Mouse (Mus musculus): ENCODE measurements at regions not wholly inside any gene's neighbourhood (a gene's known extent, or its start where the extent isn't known, plus 50 kb on each side); places are given as distances from the start of the nearest gene placed in this dataset.

- no peak for DNase-seq (ENCODE audit: extremely low spot score in 1 of 2, low spot score in 2 of 2)
- Histone ChIP-seq H3K27ac (no peak overlapping the region), H3K4me3 (no peak overlapping the region)
- no peak for TF ChIP-seq CTCF (IDR thresholded peaks at IDR 0.05)
- intact Hi-C loops (cut with DNase I), result no loop called here
These were observed 307.8 kb upstream of the Map3k7 start for GRCm38 (mm10) chr4:31656111-31656510.

DNA sequence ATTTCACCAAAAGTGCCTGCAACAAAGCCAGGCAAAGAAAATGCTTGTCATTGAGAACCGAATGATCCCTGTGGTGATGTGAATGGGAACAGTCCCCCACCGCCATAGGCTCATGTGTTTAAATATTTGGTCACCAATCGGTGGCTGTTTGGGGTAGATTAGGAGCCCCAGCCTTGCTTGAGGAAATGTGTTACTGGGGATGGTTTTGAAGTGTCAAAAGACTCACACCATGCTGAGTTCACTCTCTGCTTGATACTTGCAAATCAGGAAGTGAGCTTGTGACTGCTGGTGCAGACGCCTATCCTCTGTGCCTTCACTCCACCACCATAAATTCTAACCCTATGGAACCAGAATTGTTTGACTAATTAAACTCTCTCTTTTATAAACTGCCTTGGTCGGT lies 305.1 kb upstream of the Map3k7 start:
- no peak for TF ChIP-seq CTCF (IDR thresholded peaks at IDR 0.05)
- no peak for DNase-seq (ENCODE audit: extremely low spot score in 1 of 2, low spot score in 2 of 2)
- Histone ChIP-seq H3K27ac (no peak overlapping the region), H3K4me3 (no peak overlapping the region)
- intact Hi-C loops (cut with DNase I), result no loop called here

- intact Hi-C loops (cut with DNase I), result no loop called here
- Histone ChIP-seq H3K27ac (no peak overlapping the region), H3K4me3 (no peak overlapping the region)
- DNase-seq (ENCODE audit: extremely low spot score in 1 of 2, low spot score in 2 of 2), result no peak
- TF ChIP-seq CTCF (IDR thresholded peaks at IDR 0.05), result no peak
These were observed 303.0 kb upstream of the Map3k7 start for GRCm38 (mm10) chr4:31660896-31661295.

GRCm38 (mm10) chr4:31671530-31672170 lies 292.2 kb upstream of the Map3k7 start:
- TF ChIP-seq CTCF (IDR thresholded peaks at IDR 0.05), result no peak
- no peak overlapping the region for H3K4me3 ChIP-seq
- intact Hi-C loops (cut with DNase I), result no loop called here
- H3K27ac ChIP-seq, result no peak overlapping the region
- no peak for DNase-seq (ENCODE audit: extremely low spot score in 1 of 2, low spot score in 2 of 2)

DNA sequence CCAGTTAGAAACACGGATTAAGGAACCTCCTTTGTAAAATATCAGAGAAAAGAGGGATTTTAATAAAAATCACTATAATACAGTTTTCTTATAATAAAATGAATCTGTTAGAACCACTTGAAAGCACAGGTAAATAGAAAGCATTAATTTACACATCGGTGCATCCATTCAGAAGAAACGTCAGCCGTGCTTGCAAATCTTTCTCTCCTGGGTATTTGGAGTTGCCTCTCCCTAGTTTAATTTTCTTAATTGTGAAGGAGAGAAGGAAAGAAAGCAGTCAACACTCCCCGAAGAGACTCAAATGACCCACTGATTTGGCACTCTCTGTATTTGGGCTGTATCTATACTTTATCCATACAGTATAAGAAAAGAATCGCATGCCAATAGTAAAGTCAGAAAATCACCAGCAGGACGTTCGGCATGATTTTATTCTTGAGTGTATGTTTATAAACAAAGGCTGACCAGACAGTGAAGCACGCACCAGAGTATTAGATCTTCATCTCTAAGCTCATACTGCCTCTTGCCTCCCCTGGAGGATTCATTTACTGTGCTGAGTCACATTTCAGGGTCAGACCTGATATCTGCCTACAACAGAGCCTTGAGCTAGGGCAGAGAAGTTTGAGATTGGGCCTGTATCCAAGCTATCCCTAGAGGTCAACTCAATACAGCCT lies 291.6 kb upstream of the Map3k7 start:
- H3K4me3 ChIP-seq, result no peak overlapping the region
- no peak for TF ChIP-seq CTCF (IDR thresholded peaks at IDR 0.05)
- no peak for DNase-seq (ENCODE audit: extremely low spot score in 1 of 2, low spot score in 2 of 2)
- intact Hi-C loops (cut with DNase I), result no loop called here
- H3K27ac ChIP-seq, result no peak overlapping the region

- no peak for TF ChIP-seq CTCF (IDR thresholded peaks at IDR 0.05)
- Histone ChIP-seq H3K4me3 (no peak overlapping the region), H3K27ac (no peak overlapping the region)
- intact Hi-C loops (cut with DNase I), result no loop called here
- no peak for DNase-seq (ENCODE audit: extremely low spot score in 1 of 2, low spot score in 2 of 2)
These were observed 291.1 kb upstream of the Map3k7 start for GRCm38 (mm10) chr4:31672842-31673171.

- no peak overlapping the region for H3K27ac ChIP-seq
- intact Hi-C loops (cut with DNase I), result no loop called here
- DNase-seq (ENCODE audit: extremely low spot score in 1 of 2, low spot score in 2 of 2), result no peak
- TF ChIP-seq CTCF (IDR thresholded peaks at IDR 0.05), result no peak
- H3K4me3 ChIP-seq, result no peak overlapping the region
These were observed 284.8 kb upstream of the Map3k7 start for GRCm38 (mm10) chr4:31679007-31679590.

DNA sequence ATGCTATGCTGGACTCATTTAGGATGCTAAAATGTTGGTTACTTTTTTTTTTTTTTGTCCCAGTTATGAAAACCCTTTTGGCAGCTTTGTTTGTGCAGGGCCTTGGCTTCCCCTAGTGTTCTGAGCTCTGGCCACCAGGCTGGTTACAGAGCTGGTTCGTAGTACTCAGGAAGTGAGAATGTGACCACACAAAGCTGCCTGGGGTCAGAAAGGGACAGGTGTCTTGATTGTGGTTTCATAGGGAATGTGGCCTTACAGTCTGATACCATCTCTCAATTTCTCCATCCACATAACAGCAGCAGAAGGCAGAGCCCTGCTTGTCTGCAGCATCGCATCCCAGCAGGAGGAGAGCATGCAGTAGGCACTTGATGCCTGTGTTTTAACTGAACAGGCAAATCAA lies 282.9 kb upstream of the Map3k7 start:
- intact Hi-C loops (cut with DNase I), result no loop called here
- no peak for TF ChIP-seq CTCF (IDR thresholded peaks at IDR 0.05)
- H3K4me3 ChIP-seq, result no peak overlapping the region
- H3K27ac ChIP-seq, result no peak overlapping the region
- DNase-seq (ENCODE audit: extremely low spot score in 1 of 2, low spot score in 2 of 2), result no peak

- intact Hi-C loops (cut with DNase I), result no loop called here
- no peak for DNase-seq (ENCODE audit: extremely low spot score in 1 of 2, low spot score in 2 of 2)
- TF ChIP-seq CTCF (IDR thresholded peaks at IDR 0.05), result no peak
- Histone ChIP-seq H3K4me3 (no peak overlapping the region), H3K27ac (no peak overlapping the region)
These were observed 274.8 kb upstream of the Map3k7 start for GRCm38 (mm10) chr4:31689083-31689482.

DNA sequence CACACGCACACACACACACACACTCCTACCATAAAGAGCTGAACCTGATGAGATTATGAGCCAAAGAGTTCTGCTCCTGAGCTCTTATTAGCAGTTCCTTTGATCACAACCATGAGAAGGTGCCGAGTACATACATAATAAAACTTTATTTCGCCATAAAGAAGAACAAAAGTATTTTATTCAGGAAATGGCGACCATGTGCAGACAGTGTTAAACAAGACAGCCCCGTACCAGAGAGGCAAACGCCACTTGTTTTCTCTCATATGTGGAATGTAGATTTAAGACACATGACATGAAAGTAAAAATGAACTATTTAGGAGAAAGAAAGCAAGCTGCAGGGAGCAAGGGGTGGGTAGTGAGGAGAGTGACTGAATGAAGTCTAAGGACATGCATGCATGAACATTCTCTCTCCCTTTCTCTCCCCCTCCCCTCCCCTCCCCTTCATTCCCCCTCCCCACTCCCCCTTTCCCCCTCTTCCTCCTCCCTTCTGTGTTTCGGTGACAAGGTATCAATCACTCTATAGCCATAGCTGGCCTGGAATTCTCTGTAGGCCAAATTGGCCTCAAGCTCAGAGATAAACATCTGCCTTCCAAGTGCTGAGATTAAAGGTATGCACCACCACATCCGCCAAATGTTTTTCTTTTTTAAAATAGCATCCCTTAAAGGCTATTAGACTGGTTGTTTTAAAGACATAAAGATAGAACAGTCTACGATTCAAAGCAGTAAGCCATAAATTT lies 266.0 kb upstream of the Map3k7 start:
- TF ChIP-seq CTCF (IDR thresholded peaks at IDR 0.05), result no peak
- intact Hi-C loops (cut with DNase I), result no loop called here
- DNase-seq (ENCODE audit: extremely low spot score in 1 of 2, low spot score in 2 of 2), result no peak
- no peak overlapping the region for H3K4me3 ChIP-seq
- H3K27ac ChIP-seq, result no peak overlapping the region

- TF ChIP-seq CTCF (IDR thresholded peaks at IDR 0.05), result no peak
- Histone ChIP-seq H3K4me3 (no peak overlapping the region), H3K27ac (no peak overlapping the region)
- intact Hi-C loops (cut with DNase I), result no loop called here
- no peak for DNase-seq (ENCODE audit: extremely low spot score in 1 of 2, low spot score in 2 of 2)
These were observed 265.5 kb upstream of the Map3k7 start for GRCm38 (mm10) chr4:31698506-31698782.

- no peak for TF ChIP-seq CTCF (IDR thresholded peaks at IDR 0.05)
- no peak overlapping the region for H3K27ac ChIP-seq
- H3K4me3 ChIP-seq, result no peak overlapping the region
- intact Hi-C loops (cut with DNase I), result no loop called here
- DNase-seq (ENCODE audit: extremely low spot score in 1 of 2, low spot score in 2 of 2), result no peak
These were observed 264.6 kb upstream of the Map3k7 start for GRCm38 (mm10) chr4:31699296-31699695.
